Mouse (Mus musculus) ES-E14 (cell line): ENCODE measurements at regions not wholly inside any gene's neighbourhood (a gene's known extent, or its start where the extent isn't known, plus 50 kb on each side); places are given as distances from the start of the nearest gene placed in this dataset.

Experiments used
- CHD2 ChIP-seq: IDR thresholded peaks from 2 replicates; pipeline ENCODE4 v1.6.1; 2014; ENCODE audit warnings: mild to moderate bottlenecking, low read depth, low read length, inconsistent platforms
- HCFC1 ChIP-seq: IDR thresholded peaks from 2 replicates; pipeline ENCODE4 v1.6.1; 2012; ENCODE audit warnings: low read length, inconsistent platforms, borderline replicate concordance; ENCODE audit not compliant: insufficient read depth
- MAFK ChIP-seq: IDR thresholded peaks from 2 replicates; pipeline ENCODE4 v1.6.1; 2014; ENCODE audit warnings: mild to moderate bottlenecking, low read depth, low read length, inconsistent platforms; ENCODE audit not compliant: insufficient read depth
- ZC3H11A ChIP-seq: IDR thresholded peaks from 2 replicates; pipeline ENCODE4 v1.6.1; 2012; ENCODE audit warnings: low read depth, mild to moderate bottlenecking, inconsistent platforms, low read length, borderline replicate concordance

- TF ChIP-seq MAFK = no peak
- no peak for TF ChIP-seq CHD2
- TF ChIP-seq HCFC1 = no peak
- no peak for TF ChIP-seq ZC3H11A
These were observed 78.4 kb upstream of the Fbxo11 start for GRCm38 (mm10) chr17:88143378-88143943.
